8 mouse cellular contexts compared by ENCODE assay signal in the genomic region with DNA sequence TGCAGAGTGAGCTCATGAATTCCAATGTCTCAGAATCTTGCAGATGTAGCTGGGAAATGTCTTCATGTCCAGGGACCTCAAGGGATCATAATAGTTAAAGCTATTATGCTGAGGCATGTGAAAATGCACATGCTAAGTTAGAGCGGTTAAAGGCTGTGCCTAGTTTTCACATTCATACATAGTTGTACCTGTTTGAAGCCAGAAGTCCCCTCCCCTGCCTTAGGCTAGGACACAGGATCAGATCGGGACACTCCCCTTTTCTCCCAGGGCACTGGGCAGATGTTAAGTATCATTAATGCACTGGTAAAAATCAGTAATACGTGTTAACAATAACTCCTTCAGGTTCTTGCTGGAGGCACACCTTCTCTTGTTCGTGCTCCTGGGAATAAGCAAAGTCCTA. TPM values are rescaled to one million over a fixed set of nuclear protein-coding genes. Genes with fewer than 3 reads are reported as not detected.
A peak's percentile ranks its signal among the peaks of the same experiment; 100 is the strongest.
DNase-seq lines count a peak whose midpoint lies in the region; ATAC-seq and TF ChIP-seq lines count a peak whose summit lies in the region.

No protein-coding gene starts in this region.

- peak overlapping the region; percentile 50 for H3K9ac ChIP-seq in hindbrain, embryonic 14.5 days
- peak overlapping the region; percentile 47; the same call in 1 of the 2 replicates for H3K9ac ChIP-seq in midbrain, embryonic 13.5 days (replicated peaks)

- no peak for TF ChIP-seq POLR2A in kidney, adult 2 months (IDR thresholded peaks at IDR 0.05; ENCODE audit: low read depth, low read length)

- no peak for TF ChIP-seq CTCF in kidney, adult 2 months (conservative IDR thresholded peaks at IDR 0.05; ENCODE audit: insufficient read depth, insufficient read length, low read depth, low read length)

- intact Hi-C loops in left cerebral cortex, postnatal 14 days (cut with DNase I) = loop anchor here (2.0 kb wide), 2 partner anchors 52 to 178 kb away; a partner anchor contains a TSS

- H3K9me3 ChIP-seq in hindbrain, embryonic 14.5 days (ENCODE audit: control insufficient read depth, low read length) = no peaks in the 10 kb centered on the region
- no peaks in the 10 kb centered on the region for H3K9me3 ChIP-seq in midbrain, embryonic 13.5 days

- WGBS in kidney, adult 2 months = 37% methylated on average over 4 of the region's 4 CpGs
- 69% methylated on average over 4 of the region's 4 CpGs for WGBS in hindbrain, embryonic 14.5 days
- 64% methylated on average over 4 of the region's 4 CpGs for WGBS in midbrain, embryonic 13.5 days

- no peak overlapping the region for H3K27ac ChIP-seq in kidney, adult 2 months (ENCODE audit: insufficient read depth, low read depth, low read length)
- no peak overlapping the region for H3K27ac ChIP-seq in hindbrain, embryonic 14.5 days
- no peak overlapping the region for H3K27ac ChIP-seq in midbrain, embryonic 13.5 days

- peak overlapping the region; percentile 70 for H3K4me2 ChIP-seq in hindbrain, embryonic 14.5 days (replicated peaks)
- peak overlapping the region; percentile 65 for H3K4me2 ChIP-seq in midbrain, embryonic 13.5 days (replicated peaks)

- no peaks in the 10 kb centered on the region for H3K36me3 ChIP-seq in kidney, adult 2 months (ENCODE audit: control insufficient read depth, insufficient read depth, low read length)
- H3K36me3 ChIP-seq in hindbrain, embryonic 14.5 days (replicated peaks; ENCODE audit: control insufficient read depth, insufficient read depth) = no peaks in the 10 kb centered on the region
- H3K36me3 ChIP-seq in midbrain, embryonic 13.5 days = no peaks in the 10 kb centered on the region

- no peaks in the 10 kb centered on the region for H3K27me3 ChIP-seq in kidney, adult 2 months (replicated peaks; ENCODE audit: control insufficient read depth, insufficient read depth, low read length)
- H3K27me3 ChIP-seq in hindbrain, embryonic 14.5 days (ENCODE audit: control insufficient read depth, insufficient read depth, low read length) = no peaks in the 10 kb centered on the region
- H3K27me3 ChIP-seq in midbrain, embryonic 13.5 days = peaks cover 12% of the 10 kb centered on the region

- no peak for DNase-seq in kidney, adult 2 months
- DNase-seq in kidney, postnatal 14 days = no peak
- DNase-seq in hindbrain, embryonic 14.5 days (ENCODE audit: low spot score) = no peak
- DNase-seq in urinary bladder, adult 2 months (ENCODE audit: low spot score) = no peak
- DNase-seq in urinary bladder, postnatal 14 days (ENCODE audit: low spot score) = no peak
- DNase-seq in left cerebral cortex, postnatal 14 days (ENCODE audit: low spot score in 2 of 2) = no peak

- peak; percentile 9; the same call in 1 of the 2 replicates for ATAC-seq in common myeloid progenitor, adult 5-6 weeks (replicated peaks; ENCODE audit: low read depth, poor library complexity, severe bottlenecking)
- ATAC-seq in hindbrain, embryonic 14.5 days (ENCODE audit: low FRiP score) = no peak; the same call in 1 of the 2 replicates
- peak; percentile 72 for ATAC-seq in midbrain, embryonic 13.5 days

- H3K4me1 ChIP-seq in kidney, adult 2 months (ENCODE audit: control insufficient read depth, insufficient read depth, low read length) = no peaks in the 10 kb centered on the region
- peaks cover 4% of the 10 kb centered on the region; the same call in 1 of the 2 replicates for H3K4me1 ChIP-seq in hindbrain, embryonic 14.5 days (replicated peaks; ENCODE audit: control insufficient read depth, insufficient read depth, low read length)
- H3K4me1 ChIP-seq in midbrain, embryonic 13.5 days (replicated peaks) = peaks cover 9% of the 10 kb centered on the region; the same call in 1 of the 2 replicates

- peak overlapping the region; percentile 55 for H3K4me3 ChIP-seq in kidney, adult 2 months (ENCODE audit: insufficient read depth, low read depth, low read length)
- H3K4me3 ChIP-seq in hindbrain, embryonic 14.5 days (replicated peaks; ENCODE audit: low read length) = peak overlapping the region; percentile 35
- peak overlapping the region; percentile 44 for H3K4me3 ChIP-seq in midbrain, embryonic 13.5 days (replicated peaks)

RNA-seq across cellular contexts. Expression of a gene that starts 51.6 kb away (rescaled TPM):
- 6.7 and 8.8 TPM in 2 replicates for polyA plus RNA-seq in kidney, adult 2 months (2012; rRNA removed)
- total RNA-seq in common myeloid progenitor, adult 5-6 weeks (2017) = 4.3 and 13.6 TPM in 2 replicates
- polyA plus RNA-seq in hindbrain, embryonic 14.5 days (2014; fragmentation: Nextera tagmentation; extraction: Ambion mirVana) = 19.5 and 20.0 TPM in 2 replicates
- 15.7 and 16.7 TPM in 2 replicates for polyA plus RNA-seq in midbrain, embryonic 13.5 days (2015; fragmentation: Nextera tagmentation; extraction: Ambion mirVana)
- 19.3 and 23.9 TPM in 2 replicates for polyA plus RNA-seq in urinary bladder, adult 2 months (2012; rRNA removed)
- 10 to 100 TPM; 28.7 to 35.8 TPM for total RNA-seq in left cerebral cortex, postnatal 14 days (2021)
